Mouse (Mus musculus) MEL (cell line): ENCODE data around the gene P2ry2.

Source experiments
- NELFE ChIP-seq: IDR thresholded peaks from 2 replicates; pipeline ENCODE4 v1.6.1; 2011; ENCODE audit warnings: low read depth, low read length, improper control_type of control experiment
- ZNF384 ChIP-seq: IDR thresholded peaks from 2 replicates; pipeline ENCODE4 v1.6.1; 2012; ENCODE audit warnings: low read depth, mild to moderate bottlenecking, inconsistent platforms, low read length, improper control_type of control experiment

- TF ChIP-seq NELFE (no peak), ZNF384 (no peak)
These were observed 9.0 kb downstream of the P2ry2 start for GRCm38 (mm10) chr7:101003442-101004326.
